Mouse (Mus musculus) large intestine, adult 2 months (tissue): ENCODE results near the gene Sycp1. TPM values are rescaled to one million over a fixed set of nuclear protein-coding genes. Genes with fewer than 3 reads are reported as not detected.

Experiments
- DNase-seq: peaks from one replicate; pipeline ENCODE4 v3.0.0-alpha.2; 2012; ENCODE audit warnings: low read depth, low spot score
- WGBS: fragments of 180-500 bp; shearing (Covaris S2); methylation state at CpG from one replicate; pipeline ENCODE4 v1.1.7; 2018; 5-methylcytosine and 5-hydroxymethylcytosine counted together
- polyA plus RNA-seq: library from polyadenylated mRNA; depleted of rRNA; stranded (reverse); fragments of >200 nt; gene quantifications from 2 replicates; pipeline ENCODE4 v1.2.3, GENCODE M21; 2012; rRNA removed

Sycp1 gene
- polyA plus RNA-seq, 1 experiment = not detected

DNA sequence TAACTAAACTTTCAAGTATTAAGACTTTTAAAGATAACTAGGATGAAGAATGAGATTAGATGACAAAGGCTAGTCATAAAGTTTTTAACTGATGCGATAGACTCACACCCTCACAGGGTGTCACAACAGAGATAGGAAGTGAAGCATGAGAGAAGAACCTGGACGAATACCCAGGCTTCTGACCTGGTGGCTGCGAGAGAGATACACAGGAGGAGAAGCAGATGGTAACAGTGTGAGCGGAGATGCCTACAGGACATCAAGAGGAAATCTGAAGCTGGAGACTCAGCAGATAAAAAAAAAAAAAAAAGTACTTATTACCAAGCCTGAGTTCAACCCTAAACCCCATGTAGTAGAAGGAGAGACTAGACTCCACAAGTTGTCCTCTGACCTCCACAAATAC, 162.9 kb downstream of the Sycp1 start:
- WGBS = 84% methylated on average over 4 of the region's 4 CpGs

More for the DNA sequence above, 162.9 kb downstream of the Sycp1 start:
- no peak for DNase-seq

Other genes with a start within 250 kb of the Sycp1 start
- gene Tspan2, start 201.6 kb downstream of the Sycp1 start, polyA plus RNA-seq = 2.5 and 3.5 TPM in 2 replicates
- not detected in 2 replicates for gene Tshb, start 153.4 kb downstream of the Sycp1 start, polyA plus RNA-seq
- gene Nr1h5, start 28.0 kb upstream of the Sycp1 start, polyA plus RNA-seq = not detected in 2 replicates
- 13.9 and 17.7 TPM in 2 replicates for gene Sike1, start 59.6 kb upstream of the Sycp1 start, polyA plus RNA-seq
- gene Csde1, start 84.3 kb upstream of the Sycp1 start, polyA plus RNA-seq = 26.7 and 28.0 TPM in 2 replicates
- 21.6 and 23.0 TPM in 2 replicates for gene Nras, start 122.2 kb upstream of the Sycp1 start, polyA plus RNA-seq
- gene Ampd1, start 137.9 kb upstream of the Sycp1 start, polyA plus RNA-seq = 0.17 TPM in 1 of 2 replicates, not detected in the other
- 0.25 and 0.33 TPM in 2 replicates for gene Dennd2c, start 166.5 kb upstream of the Sycp1 start, polyA plus RNA-seq
- 18.9 and 19.7 TPM in 2 replicates for gene Bcas2, start 235.6 kb upstream of the Sycp1 start, polyA plus RNA-seq